18 mouse cellular contexts compared by ENCODE assay signal in genomic region chr4:108072086-108072485, GRCm38 (mm10). TPM values are rescaled to one million over a fixed set of nuclear protein-coding genes. Genes with fewer than 3 reads are reported as not detected.
DNase-seq lines count a peak whose midpoint lies in the region; ATAC-seq lines count a peak whose summit lies in the region.
"Had no signal": no experiment of that assay in that cellular context is flagged by ENCODE, and none has a peak within 500 bp of the region (broad histone marks: within the 10 kb centered on the region; RNA-seq: fewer than 3 reads in every experiment).

No protein-coding gene starts in this region.

- no peaks in the 10 kb centered on the region for H3K27me3 ChIP-seq in kidney, embryonic 14.5 days (ENCODE audit: control insufficient read depth, insufficient read depth, low read length)
- H3K27me3 ChIP-seq in neural tube, embryonic 14.5 days (ENCODE audit: control insufficient read depth, insufficient read depth, low read length): no peaks in the 10 kb centered on the region
- no peaks in the 10 kb centered on the region for H3K27me3 ChIP-seq in neural tube, embryonic 15.5 days (replicated peaks)
- no peaks in the 10 kb centered on the region for H3K27me3 ChIP-seq in forebrain, embryonic 15.5 days
- H3K27me3 ChIP-seq: heart, embryonic 13.5 days; midbrain, embryonic 13.5 days had no signal

- peaks cover 8% of the 10 kb centered on the region; the same call in 1 of the 2 replicates for H3K36me3 ChIP-seq in kidney, embryonic 14.5 days (ENCODE audit: control insufficient read depth, insufficient read depth, low read length)
- H3K36me3 ChIP-seq in neural tube, embryonic 14.5 days (ENCODE audit: control insufficient read depth, insufficient read depth, low read length): no peaks in the 10 kb centered on the region
- H3K36me3 ChIP-seq in neural tube, embryonic 15.5 days: peaks cover 12% of the 10 kb centered on the region; the same call in 1 of the 2 replicates
- no peaks in the 10 kb centered on the region; the same call in 1 of the 2 replicates for H3K36me3 ChIP-seq in forebrain, embryonic 15.5 days

- no peak overlapping the region for H3K9ac ChIP-seq in kidney, embryonic 14.5 days (ENCODE audit: low read depth, low read length)
- no peak overlapping the region for H3K9ac ChIP-seq in neural tube, embryonic 14.5 days (replicated peaks; ENCODE audit: low read depth, low read length)
- no peak overlapping the region for H3K9ac ChIP-seq in neural tube, embryonic 15.5 days (replicated peaks)
- no peak overlapping the region for H3K9ac ChIP-seq in forebrain, embryonic 15.5 days (replicated peaks)
- H3K9ac ChIP-seq: midbrain, embryonic 13.5 days had no signal

- peak; percentile 37 for DNase-seq in cerebellum, adult 9-11 months
- DNase-seq in cerebellum, adult 9-10 months: no peak
- peak; percentile 70 for DNase-seq in kidney, adult 9 months
- no peak for DNase-seq in heart, postnatal 25 days (ENCODE audit: low spot score)
- DNase-seq: cerebellum, adult 8-10 months; embryo, embryonic 11 days; heart, adult 18-20 months; right cerebral cortex, postnatal 4 days had no signal

- no peak overlapping the region for H3K4me3 ChIP-seq in kidney, embryonic 14.5 days (ENCODE audit: low read length)
- no peak overlapping the region for H3K4me3 ChIP-seq in neural tube, embryonic 14.5 days (ENCODE audit: low read depth, low read length)
- no peak overlapping the region for H3K4me3 ChIP-seq in neural tube, embryonic 15.5 days (replicated peaks)
- no peak overlapping the region for H3K4me3 ChIP-seq in forebrain, embryonic 15.5 days

- peaks cover 7% of the 10 kb centered on the region for H3K4me1 ChIP-seq in kidney, embryonic 14.5 days (ENCODE audit: control insufficient read depth, insufficient read depth, low read length)
- peaks cover 8% of the 10 kb centered on the region for H3K4me1 ChIP-seq in neural tube, embryonic 14.5 days (ENCODE audit: control insufficient read depth, insufficient read depth, low read length)
- H3K4me1 ChIP-seq in neural tube, embryonic 15.5 days: peaks cover 21% of the 10 kb centered on the region
- H3K4me1 ChIP-seq in forebrain, embryonic 15.5 days: peaks cover 16% of the 10 kb centered on the region

- 94% methylated on average over 3 of the region's 3 CpGs for WGBS in kidney, embryonic 14.5 days
- 94% methylated on average over 3 of the region's 3 CpGs for WGBS in neural tube, embryonic 14.5 days
- WGBS in neural tube, embryonic 15.5 days: 96% methylated on average over 3 of the region's 3 CpGs
- WGBS in forebrain, embryonic 15.5 days: 85% methylated on average over 3 of the region's 3 CpGs

- no peak overlapping the region for H3K4me2 ChIP-seq in kidney, embryonic 14.5 days (replicated peaks; ENCODE audit: low read depth, low read length)
- H3K4me2 ChIP-seq in neural tube, embryonic 14.5 days (ENCODE audit: low read depth, low read length): no peak overlapping the region
- no peak overlapping the region for H3K4me2 ChIP-seq in neural tube, embryonic 15.5 days
- no peak overlapping the region for H3K4me2 ChIP-seq in forebrain, embryonic 15.5 days (replicated peaks)

- ATAC-seq in kidney, embryonic 14.5 days (ENCODE audit: low FRiP score, low TSS enrichment): no peak
- ATAC-seq in neural tube, embryonic 14.5 days (ENCODE audit: low read depth): peak; percentile 30; the same call in 1 of the 2 replicates
- no peak for ATAC-seq in neural tube, embryonic 15.5 days (ENCODE audit: low FRiP score)
- ATAC-seq in forebrain, embryonic 15.5 days (replicated peaks): no peak

- intact Hi-C loops in heart, postnatal 25 days (cut with DNase I): loop anchor here (10.0 kb wide), 1 partner anchor 233 kb away; the partner anchor contains the start of gene Zyg11b

- H3K9me3 ChIP-seq in kidney, embryonic 14.5 days (ENCODE audit: control insufficient read depth, low read length): no peaks in the 10 kb centered on the region
- no peaks in the 10 kb centered on the region for H3K9me3 ChIP-seq in neural tube, embryonic 14.5 days (ENCODE audit: control insufficient read depth, low read length)
- H3K9me3 ChIP-seq in neural tube, embryonic 15.5 days (replicated peaks): no peaks in the 10 kb centered on the region
- H3K9me3 ChIP-seq in forebrain, embryonic 15.5 days: no peaks in the 10 kb centered on the region
- H3K9me3 ChIP-seq: heart, embryonic 13.5 days; midbrain, embryonic 13.5 days had no signal

- no peak overlapping the region for H3K27ac ChIP-seq in kidney, embryonic 14.5 days (ENCODE audit: low read depth, low read length)
- no peak overlapping the region for H3K27ac ChIP-seq in neural tube, embryonic 14.5 days (ENCODE audit: low read depth, low read length)
- no peak overlapping the region for H3K27ac ChIP-seq in neural tube, embryonic 15.5 days (replicated peaks)
- no peak overlapping the region for H3K27ac ChIP-seq in forebrain, embryonic 15.5 days (replicated peaks)
- H3K27ac ChIP-seq: heart, embryonic 13.5 days; layer of hippocampus, adult 2 months; midbrain, embryonic 13.5 days; stomach, postnatal 0 days had no signal

RNA-seq across cellular contexts. Expression of gene Podn, which starts 24.2 kb away (rescaled TPM):
- polyA plus RNA-seq in kidney, embryonic 14.5 days (2014; fragmentation: Nextera tagmentation; extraction: Ambion mirVana): 0.46 and 1.0 TPM in 2 replicates
- polyA plus RNA-seq in neural tube, embryonic 14.5 days (2014; fragmentation: Nextera tagmentation; extraction: Ambion mirVana): 0.75 and 1.3 TPM in 2 replicates
- 0.32 and 0.44 TPM in 2 replicates for polyA plus RNA-seq in neural tube, embryonic 15.5 days (2015; fragmentation: Nextera tagmentation; extraction: Ambion mirVana)
- polyA plus RNA-seq in forebrain, embryonic 15.5 days (2015; fragmentation: Nextera tagmentation; extraction: Ambion mirVana): 0.14 and 0.33 TPM in 2 replicates
- 10 to 100 TPM; 32.3 to 32.6 TPM for total RNA-seq in heart, postnatal 25 days (2021)
- total RNA-seq: hematopoietic stem cell, adult 5-6 weeks; MEL had no signal

Comparison
In these comparisons a context has a peak if more than half of its experiments do, and no peak if none do; other contexts are left out.
1. DNase-seq: peak in cerebellum, adult 9-11 months (single experiment) and kidney, adult 9 months (single experiment); none in cerebellum, adult 9-10 months (single experiment) and heart, postnatal 25 days (single experiment).